Mouse (Mus musculus) thymus, postnatal 10 days (tissue): ENCODE measurements around the gene Hs6st1.
A peak's percentile ranks its signal among the peaks of the same experiment; 100 is the strongest.

Source experiments
- DNase-seq, 2 experiments: peaks; one replicate each; pipeline ENCODE4 v3.0.0; 2021; ENCODE audit warnings: low spot score in 2 of 2

Hs6st1 gene

GRCm38 (mm10) chr1:36083554-36083953 lies 15.4 kb downstream of the Hs6st1 start:
- DNase-seq = no peak

- no peak for DNase-seq
Measured at GRCm38 (mm10) chr1:36085069-36085468, 16.9 kb downstream of the Hs6st1 start.

- DNase-seq = peak; percentile 56 to 66
Measured at GRCm38 (mm10) chr1:36088367-36088766, 20.2 kb downstream of the Hs6st1 start.

GRCm38 (mm10) chr1:36089481-36089880 lies 21.3 kb downstream of the Hs6st1 start:
- DNase-seq = no peak

- DNase-seq = no peak
Measured at GRCm38 (mm10) chr1:36090011-36090721, 22.0 kb downstream of the Hs6st1 start.

GRCm38 (mm10) chr1:36090722-36091110 lies 22.5 kb downstream of the Hs6st1 start:
- no peak for DNase-seq

- DNase-seq = no peak
Measured at GRCm38 (mm10) chr1:36091246-36091645, 23.0 kb downstream of the Hs6st1 start.

GRCm38 (mm10) chr1:36093741-36094140 lies 25.5 kb downstream of the Hs6st1 start:
- no peak for DNase-seq

GRCm38 (mm10) chr1:36095423-36096272 lies 27.4 kb downstream of the Hs6st1 start:
- DNase-seq = no peak

GRCm38 (mm10) chr1:36098432-36098831 lies 30.2 kb downstream of the Hs6st1 start:
- DNase-seq = no peak

GRCm38 (mm10) chr1:36100371-36100770 lies 32.2 kb downstream of the Hs6st1 start:
- DNase-seq = no peak

- no peak for DNase-seq
Measured at GRCm38 (mm10) chr1:36105917-36106706, 37.9 kb downstream of the Hs6st1 start.

GRCm38 (mm10) chr1:36109987-36110386 lies 41.8 kb downstream of the Hs6st1 start:
- no peak for DNase-seq

- no peak for DNase-seq
Measured at GRCm38 (mm10) chr1:36112665-36113064, 44.5 kb downstream of the Hs6st1 start.

- DNase-seq = no peak
Measured at GRCm38 (mm10) chr1:36113670-36114069, 45.5 kb downstream of the Hs6st1 start.

- DNase-seq = no peak
Measured at GRCm38 (mm10) chr1:36114844-36115243, 46.6 kb downstream of the Hs6st1 start.

GRCm38 (mm10) chr1:36116488-36116887 lies 48.3 kb downstream of the Hs6st1 start:
- no peak for DNase-seq

- no peak for DNase-seq
Measured at GRCm38 (mm10) chr1:36118061-36118685, 50.0 kb downstream of the Hs6st1 start.

GRCm38 (mm10) chr1:36118958-36119357 lies 50.8 kb downstream of the Hs6st1 start:
- no peak for DNase-seq

- DNase-seq = no peak
Measured at GRCm38 (mm10) chr1:36119426-36119825, 51.2 kb downstream of the Hs6st1 start.

GRCm38 (mm10) chr1:36121172-36121571 lies 53.0 kb downstream of the Hs6st1 start:
- no peak for DNase-seq

GRCm38 (mm10) chr1:36125076-36125475 lies 56.9 kb downstream of the Hs6st1 start:
- no peak for DNase-seq
